Mouse (Mus musculus): ENCODE results near the gene 4930522L14Rik.
"Not testable (repeated sequence)": the region's sequence is repeated elsewhere in the genome, so short reads cannot be mapped to it uniquely, and the experiment has no call there.

The 4930522L14Rik gene

GRCm38 (mm10) chr5:109751391-109752071 is at the start of gene 4930522L14Rik:
TSS of gene 4930522L14Rik (minus strand) at chr5:109751886.
- DNase-seq (ENCODE audit: low spot score in 2 of 2), result peak; percentile 72 to 75

- not testable (repeated sequence) for DNase-seq (ENCODE audit: low spot score in 2 of 2)
Observed at GRCm38 (mm10) chr5:109801466-109801865, 49.8 kb upstream of the 4930522L14Rik start.

GRCm38 (mm10) chr5:109799948-109800347 is 48.3 kb upstream of the 4930522L14Rik start:
- DNase-seq (ENCODE audit: low spot score in 2 of 2), result not testable (repeated sequence)

DNA sequence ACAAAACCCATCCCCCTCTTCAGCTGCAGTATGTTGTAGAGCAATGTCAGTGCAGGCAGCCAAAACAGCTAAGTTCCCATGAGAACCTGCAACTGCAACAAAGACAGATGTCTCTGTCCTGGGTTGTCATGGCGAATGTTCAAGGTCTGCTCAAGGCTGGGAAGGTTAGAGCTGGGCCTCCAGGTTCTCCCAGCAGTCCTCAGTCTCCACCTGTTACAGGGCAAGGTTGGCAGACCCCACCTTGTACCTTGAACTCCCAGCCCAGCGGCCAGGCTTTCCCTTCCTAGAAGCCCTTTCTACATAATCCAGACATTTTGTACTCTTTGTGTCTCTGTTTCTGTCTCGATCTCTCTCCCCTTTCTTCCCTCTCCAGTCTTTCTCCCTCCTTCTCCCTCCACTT is 45.3 kb upstream of the 4930522L14Rik start:
- not testable (repeated sequence) for DNase-seq (ENCODE audit: low spot score in 2 of 2)

GRCm38 (mm10) chr5:109795967-109796652 is 44.4 kb upstream of the 4930522L14Rik start:
- peak; percentile 55 for DNase-seq (ENCODE audit: low spot score in 2 of 2)

DNA sequence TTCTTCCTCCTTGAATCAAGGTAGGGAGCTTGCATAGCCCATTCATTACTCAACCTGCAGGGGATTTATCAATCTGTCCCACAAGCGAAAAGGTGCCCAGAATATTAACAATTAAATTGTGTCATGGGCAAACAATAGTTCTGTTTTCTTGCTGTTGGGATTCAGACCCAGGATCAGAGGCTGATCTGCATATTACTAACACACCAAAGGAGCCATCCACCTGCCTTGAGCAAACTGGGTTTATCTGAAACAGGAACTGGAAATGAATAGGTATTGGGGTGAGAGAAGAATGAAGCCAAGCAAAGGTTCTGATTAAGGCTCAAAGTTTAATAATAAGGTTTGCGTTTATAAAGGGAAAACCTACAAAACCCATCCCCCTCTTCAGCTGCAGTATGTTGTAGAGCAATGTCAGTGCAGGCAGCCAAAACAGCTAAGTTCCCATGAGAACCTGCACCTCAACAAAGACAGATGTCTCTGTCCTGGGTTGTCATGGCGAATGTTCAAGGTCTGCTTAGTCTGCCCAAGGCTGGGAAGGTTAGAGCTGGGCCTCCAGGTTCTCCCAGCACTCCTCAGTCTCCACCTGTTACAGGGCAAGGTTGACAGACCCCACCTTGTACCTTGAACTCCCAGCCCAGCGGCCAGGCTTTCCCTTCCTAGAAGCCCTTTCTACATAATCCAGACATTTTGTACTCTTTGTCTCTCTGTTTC is 541 bp upstream of the 4930522L14Rik start:
- not testable (repeated sequence) for DNase-seq (ENCODE audit: low spot score in 2 of 2)

- DNase-seq (ENCODE audit: low spot score in 2 of 2), result not testable (repeated sequence)
Observed at GRCm38 (mm10) chr5:109745081-109745480, 6.6 kb downstream of the 4930522L14Rik start.

DNA sequence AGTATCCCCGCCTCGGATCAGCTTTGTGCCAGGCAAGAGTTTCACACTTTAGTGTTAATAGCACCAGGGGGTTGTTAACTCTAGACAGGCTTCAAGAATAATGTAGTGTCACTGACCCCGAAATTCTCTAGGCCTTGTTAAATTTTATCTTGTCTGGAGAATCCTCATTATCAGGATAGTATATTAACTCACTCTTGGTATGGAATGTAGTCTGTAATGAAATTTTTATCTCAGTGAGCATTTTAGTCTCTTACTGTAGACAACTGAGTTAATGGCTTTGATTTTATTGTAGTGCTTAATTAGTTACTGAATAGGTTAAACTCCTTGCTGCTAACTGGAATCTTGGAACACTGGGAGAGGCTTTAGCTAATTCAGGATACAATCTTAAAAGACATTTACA is 34.3 kb downstream of the 4930522L14Rik start:
- DNase-seq (ENCODE audit: low spot score in 2 of 2), result not testable (repeated sequence)

- DNase-seq (ENCODE audit: low spot score in 2 of 2), result not testable (repeated sequence)
Observed at GRCm38 (mm10) chr5:109691205-109691965, 60.3 kb downstream of the 4930522L14Rik start.

DNA sequence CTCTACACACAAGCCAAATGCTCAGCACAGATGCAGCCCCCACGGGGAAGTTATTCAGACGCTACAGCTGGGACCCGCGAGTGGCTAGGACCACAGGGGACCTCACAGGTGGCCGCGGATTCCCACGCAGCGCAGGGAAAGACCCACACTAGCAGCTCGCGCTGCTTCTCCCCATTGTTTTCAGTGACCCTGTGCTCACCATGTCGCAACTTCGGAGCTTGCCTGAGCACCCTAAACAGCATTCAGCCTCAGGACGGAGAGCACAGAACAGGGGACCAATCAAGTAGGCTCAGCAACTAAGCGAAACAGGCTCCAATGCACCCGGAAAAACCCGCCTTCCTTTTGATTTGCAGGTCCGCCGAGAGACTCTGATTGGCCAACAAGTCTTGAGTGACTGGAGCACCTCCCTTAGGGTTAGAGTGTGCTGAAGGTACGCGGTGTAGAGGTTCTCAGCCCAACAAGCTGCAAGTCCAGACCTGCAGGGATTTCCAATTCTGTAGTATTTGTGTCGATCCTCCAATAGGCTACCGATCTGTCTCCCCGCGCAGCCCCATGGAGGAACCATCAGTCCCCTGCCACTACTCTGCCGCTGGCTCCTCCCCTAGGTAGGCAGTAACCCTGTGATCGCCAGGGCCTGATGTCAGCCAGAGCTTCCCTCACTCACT is 61.0 kb downstream of the 4930522L14Rik start, which contains the start of gene 5430403G16Rik:
Gene 5430403G16Rik (minus strand): TSS at position 505 of the 665 bp plus-strand sequence.
- peak; percentile 51 to 80 for DNase-seq (ENCODE audit: low spot score in 2 of 2)
